Mouse (Mus musculus) MEL (cell line): ENCODE results near the gene Rab20. TPM values are rescaled to one million over a fixed set of nuclear protein-coding genes. Genes with fewer than 3 reads are reported as not detected.

Source experiments
- DNase-seq: peaks from one replicate; pipeline ENCODE4 v3.0.0; 2011; ENCODE audit warnings: low read depth, low spot score
- H3K27ac ChIP-seq: 2 replicates; pipeline ENCODE4 v1.5.1; 2012; ENCODE audit warnings: low read depth, mild to moderate bottlenecking, control low read depth, low read length, moderate library complexity; ENCODE audit not compliant: control insufficient read depth
- H3K27me3 ChIP-seq, 2 experiments: fragments of 150-350 bp in 1 of 2; sonication (generic) in 1 of 2; 2 replicates each; pipeline ENCODE4 v1.6.1; 2012; ENCODE audit warnings: low read length in 2 of 2, mild to moderate bottlenecking in 2 of 2, improper control_type of control experiment in 1 of 2, moderate library complexity in 1 of 2; ENCODE audit not compliant: insufficient read depth in 2 of 2, control insufficient read depth in 1 of 2
- H3K36me3 ChIP-seq, 2 experiments: 2 replicates each; pipeline ENCODE4 v1.6.1; 2012 to 2014; ENCODE audit warnings: low read length in 2 of 2, improper control_type of control experiment in 1 of 2, inconsistent platforms in 1 of 2, mild to moderate bottlenecking in 1 of 2; ENCODE audit not compliant: insufficient read depth in 2 of 2, control insufficient read depth in 1 of 2
- H3K4me1 ChIP-seq, 2 experiments: fragments of 150-350 bp in 1 of 2; sonication (generic) in 1 of 2; 2 replicates each; pipeline ENCODE4 v1.6.1; 2012; ENCODE audit warnings: low read length in 2 of 2, improper control_type of control experiment in 1 of 2, mild to moderate bottlenecking in 1 of 2; ENCODE audit not compliant: insufficient read depth in 2 of 2, control insufficient read depth in 1 of 2
- H3K4me3 ChIP-seq, 2 experiments: fragments of 150-350 bp in 1 of 2; sonication (generic) in 1 of 2; 2 replicates each; pipeline ENCODE4 v1.5.1; 2012; ENCODE audit warnings: low read depth in 2 of 2, low read length in 2 of 2, mild to moderate bottlenecking in 2 of 2, moderate library complexity in 2 of 2, control low read depth in 1 of 2, improper control_type of control experiment in 1 of 2; ENCODE audit not compliant: control insufficient read depth in 1 of 2, insufficient read depth in 1 of 2
- H3K79me2 ChIP-seq: 2 replicates; pipeline ENCODE4 v1.6.1; 2012; ENCODE audit warnings: mild to moderate bottlenecking, low read length, moderate library complexity; ENCODE audit not compliant: control insufficient read depth, poor library complexity, insufficient read depth
- H3K9ac ChIP-seq: 2 replicates; pipeline ENCODE4 v1.6.1; 2012; ENCODE audit warnings: low read depth, mild to moderate bottlenecking, control low read depth, low read length, moderate library complexity; ENCODE audit not compliant: control insufficient read depth, poor library complexity, severe bottlenecking
- H3K9me3 ChIP-seq: fragments of 150-350 bp; sonication (generic); replicated peaks from 2 replicates; pipeline ENCODE4 v1.6.1; 2012; ENCODE audit warnings: mild to moderate bottlenecking, low read length, improper control_type of control experiment, moderate library complexity; ENCODE audit not compliant: insufficient read depth
- CTCF ChIP-seq, 3 experiments: IDR thresholded peaks in 2 of 3; conservative IDR thresholded peaks in 1 of 3; 2 replicates each; pipeline ENCODE4 v1.5.1; 2011 to 2012; ENCODE audit warnings: low read length in 3 of 3, low read depth in 2 of 3, mild to moderate bottlenecking in 2 of 3, improper control_type of control experiment in 1 of 3, inconsistent platforms in 1 of 3, mixed read lengths in 1 of 3, moderate library complexity in 1 of 3; ENCODE audit not compliant: control insufficient read depth in 1 of 3, insufficient read depth in 1 of 3, poor library complexity in 1 of 3, severe bottlenecking in 1 of 3
- E2F4 ChIP-seq: IDR thresholded peaks from 2 replicates; pipeline ENCODE4 v1.6.1; 2011; ENCODE audit warnings: low read depth, low read length, improper control_type of control experiment, borderline replicate concordance
- EP300 ChIP-seq, 2 experiments: IDR thresholded peaks; 2 replicates each; pipeline ENCODE4 v1.6.1; 2011; ENCODE audit warnings: improper control_type of control experiment in 2 of 2, low read length in 2 of 2, low read depth in 1 of 2, mild to moderate bottlenecking in 1 of 2
- GABPA ChIP-seq: IDR thresholded peaks from 2 replicates; pipeline ENCODE4 v1.6.1; 2012; ENCODE audit warnings: low read depth, mild to moderate bottlenecking, inconsistent platforms, low read length, improper control_type of control experiment, moderate library complexity
- GATA1 ChIP-seq: IDR thresholded peaks from 2 replicates; pipeline ENCODE4 v1.6.1; 2011; ENCODE audit warnings: low read depth, low read length, improper control_type of control experiment
- MAFK ChIP-seq: IDR thresholded peaks from 2 replicates; pipeline ENCODE4 v1.6.1; 2011; ENCODE audit warnings: low read depth, mild to moderate bottlenecking, low read length, improper control_type of control experiment, borderline replicate concordance
- MAX ChIP-seq: IDR thresholded peaks from 2 replicates; pipeline ENCODE4 v1.6.1; 2011; ENCODE audit warnings: low read length, improper control_type of control experiment
- MEF2A ChIP-seq: IDR thresholded peaks from 2 replicates; pipeline ENCODE4 v1.6.1; 2014; ENCODE audit warnings: low read depth, mild to moderate bottlenecking, inconsistent platforms, low read length, improper control_type of control experiment; ENCODE audit not compliant: poor library complexity, insufficient replicate concordance, severe bottlenecking; ENCODE audit errors: extremely low read depth
- MXI1 ChIP-seq: IDR thresholded peaks from 2 replicates; pipeline ENCODE4 v1.6.1; 2011; ENCODE audit warnings: mild to moderate bottlenecking, low read depth, low read length, improper control_type of control experiment
- MYC ChIP-seq: IDR thresholded peaks from 2 replicates; pipeline ENCODE4 v1.6.1; 2011; ENCODE audit warnings: low read depth, mild to moderate bottlenecking, low read length, improper control_type of control experiment, moderate library complexity
- NELFE ChIP-seq: IDR thresholded peaks from 2 replicates; pipeline ENCODE4 v1.6.1; 2011; ENCODE audit warnings: low read depth, low read length, improper control_type of control experiment
- NRF1 ChIP-seq: IDR thresholded peaks from 2 replicates; pipeline ENCODE4 v1.6.1; 2014; ENCODE audit warnings: low read depth, mild to moderate bottlenecking, inconsistent platforms, low read length, improper control_type of control experiment, moderate library complexity; ENCODE audit not compliant: poor library complexity, insufficient read depth, severe bottlenecking
- POLR2AphosphoS2 ChIP-seq: IDR thresholded peaks from 2 replicates; pipeline ENCODE4 v1.6.1; 2011; ENCODE audit warnings: low read length, improper control_type of control experiment
- POLR2AphosphoS5 ChIP-seq: IDR thresholded peaks from 2 replicates; pipeline ENCODE4 v1.6.1; 2012; ENCODE audit warnings: low read depth, borderline replicate concordance, mild to moderate bottlenecking, inconsistent platforms, low read length, moderate library complexity, mixed read lengths
- RAD21 ChIP-seq: IDR thresholded peaks from 2 replicates; pipeline ENCODE4 v1.6.1; 2011; ENCODE audit warnings: mild to moderate bottlenecking, low read depth, low read length, improper control_type of control experiment
- SMC3 ChIP-seq: IDR thresholded peaks from 2 replicates; pipeline ENCODE4 v1.6.1; 2011; ENCODE audit warnings: low read depth, low read length, improper control_type of control experiment
- ZC3H11A ChIP-seq: IDR thresholded peaks from 2 replicates; pipeline ENCODE4 v1.6.1; 2012; ENCODE audit warnings: low read depth, mild to moderate bottlenecking, inconsistent platforms, low read length, improper control_type of control experiment
- polyA plus RNA-seq, 2 experiments: library from polyadenylated mRNA; stranded (reverse) in 1 of 2; unstranded in 1 of 2; fragments of >175 nt in 1 of 2; fragments of >200 nt in 1 of 2; gene quantifications; 2 replicates each; pipeline versions ENCODE4 v1.2.1 to v1.2.4; 2012; ENCODE audit warnings: low replicate concordance in 2 of 2, low read depth in 1 of 2; ENCODE audit not compliant: insufficient read length in 2 of 2, insufficient read depth in 1 of 2, missing spikeins in 1 of 2
- total RNA-seq: library from RNA; depleted of rRNA; stranded (reverse); fragments of 300-350 nt; gene quantifications from 2 replicates; pipeline ENCODE4 v1.2.3, GENCODE M21; 2012

Gene Rab20
- total and polyA plus RNA-seq, 3 experiments = 9.5 to 10.4 TPM; not detected in 1

DNA sequence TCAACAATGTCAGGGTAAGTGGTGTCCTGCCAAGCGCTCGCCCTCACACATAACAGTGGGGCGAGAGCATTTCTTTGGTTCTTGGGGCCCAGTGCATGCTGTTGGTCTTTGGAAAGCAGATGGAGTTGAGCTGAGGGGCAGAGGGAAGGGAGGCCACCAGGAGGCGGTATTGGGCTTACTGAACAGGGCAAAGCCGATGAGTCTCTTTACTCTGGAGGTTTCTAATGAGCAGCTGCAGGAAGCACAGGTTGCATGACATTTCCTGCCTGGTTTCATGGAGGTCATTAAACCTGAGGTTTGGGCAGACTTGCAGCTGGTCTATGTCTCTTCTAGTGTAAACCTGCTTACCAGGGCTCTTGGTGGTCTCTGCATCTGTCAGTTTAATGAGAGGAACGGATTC is 28.3 kb upstream of the Rab20 start:
- no peak overlapping the region for H3K27ac ChIP-seq
- H3K4me3 ChIP-seq = no peak overlapping the region
- H3K79me2 ChIP-seq = no peaks in the 10 kb centered on the region
- H3K27me3 ChIP-seq = no peaks in the 10 kb centered on the region
- peak; percentile 64 for DNase-seq
- peaks cover under 1 to 12% of the 10 kb centered on the region in 2 experiments; a peak in 3 of 4 replicates for H3K36me3 ChIP-seq
- TF ChIP-seq E2F4 (no peak), NRF1 (no peak), MYC (no peak), RAD21 (peak; percentile 40), GATA1 (no peak), ZC3H11A (no peak), MAFK (no peak), SMC3 (peak; percentile 62), GABPA (no peak), MAX (no peak), MXI1 (no peak), POLR2AphosphoS5 (no peak), POLR2AphosphoS2 (no peak), CTCF (IDR thresholded peaks at IDR 0.05 in 2 of 3, conservative IDR thresholded peaks at IDR 0.05 in 1 of 3; ENCODE audit: control insufficient read depth in 1 of 3, insufficient read depth in 1 of 3, low read depth in 2 of 3, low read length in 3 of 3, poor library complexity in 1 of 3, severe bottlenecking in 1 of 3) (peak; percentile 60 to 71 (median 62)), NELFE (no peak), EP300 (IDR thresholded peaks at IDR 0.05; ENCODE audit: low read depth in 1 of 2, low read length in 2 of 2) (no peak)
- TF ChIP-seq, all 39 proteins: peak for 3
- Histone ChIP-seq H3K4me1 (0 out of 4 replicates have a peak, but pooled peaks cover 0 to 2% of the 10 kb centered on the region in 2 experiments), H3K9me3 (no peaks in the 10 kb centered on the region), H3K9ac (no peak overlapping the region)

DNA sequence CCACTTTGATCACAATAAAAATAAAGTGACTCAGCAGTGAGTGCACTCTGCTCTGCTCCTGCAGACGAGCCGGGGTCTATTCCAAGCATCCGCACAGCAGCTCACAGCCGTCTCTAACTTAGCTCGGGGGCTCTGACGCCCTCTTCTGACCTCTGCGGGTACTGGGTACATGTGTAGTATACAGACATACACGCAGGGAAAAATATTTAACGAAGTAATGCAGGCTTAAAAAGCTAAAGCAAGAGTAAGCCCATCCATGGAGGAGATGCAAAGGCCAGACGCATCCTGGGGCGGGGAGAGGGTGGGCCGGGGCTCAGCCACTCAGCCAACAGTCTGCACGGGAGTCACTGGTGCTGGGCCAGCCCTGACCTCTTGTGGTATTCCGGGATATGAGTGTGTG is 27.6 kb upstream of the Rab20 start:
- no peaks in the 10 kb centered on the region for H3K79me2 ChIP-seq
- H3K9me3 ChIP-seq = no peaks in the 10 kb centered on the region
- no peak overlapping the region for H3K4me3 ChIP-seq
- no peak overlapping the region for H3K27ac ChIP-seq
- no peak for TF ChIP-seq MEF2A
- DNase-seq = no peak
- H3K27me3 ChIP-seq = no peaks in the 10 kb centered on the region
- H3K4me1 ChIP-seq = no peaks in the 10 kb centered on the region
- H3K36me3 ChIP-seq = peaks cover 0 to 12% of the 10 kb centered on the region in 2 experiments; a peak in 2 of 4 replicates
- no peak overlapping the region for H3K9ac ChIP-seq
